In the genomic region with DNA sequence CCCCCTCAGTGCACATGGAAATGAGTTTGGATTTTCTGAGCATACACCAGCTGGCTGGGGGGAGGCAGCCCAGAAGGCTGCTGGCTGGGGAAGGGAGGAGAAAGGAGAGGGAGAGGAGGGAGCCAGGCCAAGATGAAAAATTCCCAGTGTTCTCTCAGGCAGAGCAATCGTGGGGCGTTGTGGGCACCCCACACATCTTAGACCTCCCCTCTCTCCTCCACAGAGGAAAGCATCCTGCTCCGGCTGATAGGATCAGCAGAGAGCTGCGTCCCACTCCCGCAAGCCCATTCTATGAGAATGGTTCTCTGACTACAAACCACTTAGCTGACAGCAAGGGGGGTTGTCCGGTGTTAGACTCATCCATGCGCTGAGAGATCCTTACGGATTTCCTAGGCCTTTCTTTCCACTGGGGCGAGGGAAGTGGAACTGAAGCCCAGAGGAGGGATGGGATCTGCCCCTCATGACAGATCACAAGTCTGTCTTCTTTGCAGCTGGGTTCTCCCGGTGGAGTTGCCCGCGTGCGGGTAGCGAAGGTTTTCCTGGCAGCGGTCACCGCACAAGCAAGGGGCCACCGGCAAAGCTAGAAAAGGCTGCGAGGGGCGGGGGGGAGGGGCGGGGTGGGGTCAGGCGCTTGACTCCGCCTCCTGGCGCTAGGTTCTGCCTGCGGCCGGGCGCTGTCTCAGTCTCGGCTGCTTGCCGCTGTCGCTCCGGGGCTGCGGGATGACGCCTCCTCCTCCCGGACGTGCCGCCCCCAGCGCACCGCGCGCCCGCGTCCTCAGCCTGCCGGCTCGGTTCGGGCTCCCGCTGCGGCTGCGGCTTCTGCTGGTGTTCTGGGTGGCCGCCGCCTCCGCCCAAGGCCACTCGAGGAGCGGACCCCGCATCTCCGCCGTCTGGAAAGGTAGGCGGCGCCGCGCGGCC, we compare ENCODE assay signal across 8 mouse cellular contexts. TPM values are rescaled to one million over a fixed set of nuclear protein-coding genes. Genes with fewer than 3 reads are reported as not detected.
DNase-seq lines count a peak whose midpoint lies in the region; ATAC-seq and TF ChIP-seq lines count a peak whose summit lies in the region.

A gene (plus strand): TSS at position 682 of the 918 bp plus-strand sequence.

- peak within 1 kb of the TSS; percentile 94 for H3K27ac ChIP-seq in layer of hippocampus, adult 2 months
- no peak within 1 kb of the TSS for H3K27ac ChIP-seq in lung, embryonic 14.5 days (ENCODE audit: low read depth)

- H3K4me1 ChIP-seq in E14TG2a.4 (replicated peaks; ENCODE audit: low read depth, low read length) = peaks cover 16% of the 10 kb centered on the region
- H3K4me1 ChIP-seq in lung, embryonic 14.5 days (ENCODE audit: insufficient read depth) = no peaks in the 10 kb centered on the region

- DNase-seq in cerebellum, adult 11-12 months = peak; percentile 87
- peak; percentile 57 for DNase-seq in forelimb bud, embryonic 11.5 days (ENCODE audit: low read depth, low spot score)
- DNase-seq in heart, postnatal 36 days = peak; percentile 84 to 85
- peak; percentile 79 to 82 for DNase-seq in layer of hippocampus, adult 2 months (ENCODE audit: low spot score in 2 of 2)
- peak; percentile 82 for DNase-seq in lung, embryonic 14.5 days
- DNase-seq in ovary, adult 18-20 months (ENCODE audit: low spot score) = peak; percentile 70
- DNase-seq in thymus, postnatal 10 days (ENCODE audit: low spot score in 2 of 2) = peak; percentile 83 to 90

- peak within 1 kb of the TSS; percentile 99 for H3K4me2 ChIP-seq in lung, embryonic 14.5 days

- WGBS in lung, embryonic 14.5 days = 1% methylated on average over 60 of the region's 60 CpGs

- H3K9me3 ChIP-seq in E14TG2a.4 (ENCODE audit: low read length) = peaks cover 12% of the 10 kb centered on the region
- H3K9me3 ChIP-seq in lung, embryonic 14.5 days (ENCODE audit: low read depth, low read length) = no peaks in the 10 kb centered on the region

- no peak for TF ChIP-seq CTCF in E14TG2a.4 (conservative IDR thresholded peaks at IDR 0.05; ENCODE audit: low read length)
- 0 out of 2 replicates have a peak, but pooled peaks have one; percentile 5 for TF ChIP-seq CTCF in layer of hippocampus, adult 2 months (conservative IDR thresholded peaks at IDR 0.05)
- no peak for TF ChIP-seq CTCF in lung, embryonic 14.5 days (IDR thresholded peaks at IDR 0.05; ENCODE audit: low read depth)

- H3K36me3 ChIP-seq in E14TG2a.4 (ENCODE audit: insufficient read depth, low read length) = no peaks in the 10 kb centered on the region
- H3K36me3 ChIP-seq in lung, embryonic 14.5 days (ENCODE audit: insufficient read depth) = no peaks in the 10 kb centered on the region

- H3K4me3 ChIP-seq in E14TG2a.4 (replicated peaks; ENCODE audit: low read length) = peak within 1 kb of the TSS; percentile 91
- H3K4me3 ChIP-seq in layer of hippocampus, adult 2 months = peak within 1 kb of the TSS; percentile 95
- H3K4me3 ChIP-seq in lung, embryonic 14.5 days (ENCODE audit: low read depth, low read length) = peak within 1 kb of the TSS; percentile 67

- intact Hi-C loops in heart, postnatal 36 days (cut with DNase I) = loop anchor here (1.0 to 10.0 kb wide), 3 partner anchors 31 to 265 kb away; a partner anchor contains a TSS

- peak; percentile 81 for ATAC-seq in lung, embryonic 14.5 days (ENCODE audit: insufficient read depth)

- peak within 1 kb of the TSS; percentile 54 for H3K9ac ChIP-seq in lung, embryonic 14.5 days

- peaks cover 76% of the 10 kb centered on the region for H3K27me3 ChIP-seq in E14TG2a.4 (ENCODE audit: insufficient read depth, low read length)
- H3K27me3 ChIP-seq in lung, embryonic 14.5 days (ENCODE audit: insufficient read depth, low read length) = peaks cover 36% of the 10 kb centered on the region

RNA-seq across cellular contexts. Expression of the gene that starts here (rescaled TPM):
- total RNA-seq in heart, postnatal 36 days (2021) = 10 to 100 TPM; 20.0 to 20.8 TPM
- 100 to 1,000 TPM in 1 of 2 experiments, 10 to 100 TPM in 1; 94.4 to 102 TPM for total RNA-seq in layer of hippocampus, adult 2 months (2021)
- polyA plus RNA-seq in lung, embryonic 14.5 days (2014; fragmentation: Nextera tagmentation; extraction: Ambion mirVana) = 1.0 TPM in 2 replicates

Comparison
In these comparisons a context has a peak if more than half of its experiments do, and no peak if none do; other contexts are left out.
1. RNA of the gene that starts here (total RNA-seq): 94.4 to 102 TPM in layer of hippocampus, adult 2 months; 20.0 to 20.8 TPM in heart, postnatal 36 days; every median in the first group is over 4 times any median in the second.
2. Peak in every context shown above with its lines, with median percentiles within 50 percentile points of each other: H3K4me3 ChIP-seq and DNase-seq.